Mouse (Mus musculus) embryonic stem cell, embryonic (primary cell): ENCODE data around the gene Phpt1.

Experiments
- CTCF ChIA-PET, 4 experiments: fragments of 300-600 bp in 2 of 4; fragments of 350-600 bp in 2 of 4; sonication (Branson Sonifier 250); formaldehyde crosslinking; loops; one replicate each; lab custom pipeline; 2022; ENCODE audit warnings: inconsistent platforms in 2 of 4; lab: Charles Lee
- POLR2A ChIA-PET, 4 experiments: fragments of 300-600 bp in 2 of 4; fragments of 350-600 bp in 2 of 4; sonication (Branson Sonifier 250); formaldehyde crosslinking; loops; one replicate each; lab custom pipeline; 2022; ENCODE audit warnings: antibody characterized with exemption in 4 of 4, inconsistent platforms in 1 of 4; lab: Charles Lee

Gene Phpt1

GRCm38 (mm10) chr2:25577951-25578795 is 3.1 kb upstream of the Phpt1 start:
- CTCF ChIA-PET, result interaction anchor here in 2 of 4 experiments (0.6 to 1.6 kb wide), 6 partner anchors 14 to 365 kb away, joined by 3 to 7 read pairs (median 4); partner anchors contain the start of gene Edf1 (in 1 of the 2)
- POLR2A ChIA-PET, result interaction anchor here in 3 of 4 experiments (0.8 to 7.3 kb wide), 12 partner anchors 10 to 316 kb away, joined by 3 to 48 read pairs (median 8); partner anchors contain the start of genes Edf1 (in 2 of the 3), Rabl6 (in 1 of the 3) and Tprn (in 1 of the 3)

- ChIA-PET CTCF (interaction anchor here in 3 of 4 experiments (0.6 to 2.1 kb wide), 5 partner anchors 15 to 917 kb away, joined by 3 to 6 read pairs (median 3); partner anchors contain the start of gene Edf1 (in 1 of the 3)), POLR2A (interaction anchor here (0.6 to 7.3 kb wide), 15 partner anchors 10 to 337 kb away, joined by 3 to 48 read pairs (median 5); partner anchors contain the start of genes Edf1 (in 2 of the 4) and Traf2 (in 2 of the 4))
Observed at GRCm38 (mm10) chr2:25576965-25577891, 2.2 kb upstream of the Phpt1 start.

- ChIA-PET POLR2A (interaction anchor here (0.6 to 6.8 kb wide), 25 partner anchors 8 to 693 kb away, joined by 3 to 41 read pairs (median 4); partner anchors contain the start of genes Edf1 (in 2 of the 4), Rabl6 (in 2 of the 4), Traf2 (in 2 of the 4) and Ccdc183 (in 1 of the 4)), CTCF (interaction anchor here in 3 of 4 experiments (0.5 to 2.1 kb wide), 8 partner anchors 16 to 918 kb away, joined by 3 to 6 read pairs (median 3); partner anchors contain the start of gene Tprn (in 1 of the 3))
Observed at GRCm38 (mm10) chr2:25576028-25576850, 1.2 kb upstream of the Phpt1 start.

- ChIA-PET CTCF (interaction anchor here in 3 of 4 experiments (0.5 to 2.1 kb wide), 10 partner anchors 13 to 313 kb away, joined by 3 to 6 read pairs (median 4); partner anchors contain the start of genes Abca2 (in 1 of the 3) and Tprn (in 1 of the 3)), POLR2A (interaction anchor here (0.5 to 6.8 kb wide), 27 partner anchors 8 to 516 kb away, joined by 3 to 41 read pairs (median 5); partner anchors contain the start of genes Edf1 (in 3 of the 4), Rabl6 (in 3 of the 4), Ccdc183 (in 1 of the 4) and Dpp7 (in 1 of the 4))
Observed at GRCm38 (mm10) chr2:25575432-25576027, 506 bp upstream of the Phpt1 start.

GRCm38 (mm10) chr2:25574136-25574535 is 888 bp downstream of the Phpt1 start:
- POLR2A ChIA-PET, result interaction anchor here (0.6 to 6.8 kb wide), 25 partner anchors 7 to 639 kb away, joined by 3 to 41 read pairs (median 5); partner anchors contain the start of genes Edf1 (in 4 of the 4), Ajm1 (in 2 of the 4), Rabl6 (in 2 of the 4) and Traf2 (in 2 of the 4)
- CTCF ChIA-PET, result interaction anchor here (0.6 to 2.5 kb wide), 10 partner anchors 9 to 197 kb away, joined by 3 to 9 read pairs (median 4); partner anchors contain the start of genes Abca2 (in 1 of the 4) and Edf1 (in 1 of the 4)

- CTCF ChIA-PET, result interaction anchor here in 2 of 4 experiments (1.4 to 2.5 kb wide), 4 partner anchors 8 to 196 kb away, joined by 3 to 9 read pairs (median 4); partner anchors contain the start of genes Abca2 (in 1 of the 2), Ajm1 (in 1 of the 2) and Edf1 (in 1 of the 2)
- POLR2A ChIA-PET, result interaction anchor here in 3 of 4 experiments (0.8 to 6.8 kb wide), 11 partner anchors 9 to 26 kb away, joined by 3 to 41 read pairs (median 8); partner anchors contain the start of genes Edf1 (in 3 of the 3), Ajm1 (in 2 of the 3) and Traf2 (in 1 of the 3)
Observed at GRCm38 (mm10) chr2:25573068-25573467, 2.0 kb downstream of the Phpt1 start.

GRCm38 (mm10) chr2:25571221-25571620 is 3.8 kb downstream of the Phpt1 start:
- POLR2A ChIA-PET, result interaction anchor here (0.7 to 6.8 kb wide), 6 partner anchors 8 to 13 kb away, joined by 3 to 41 read pairs (median 4); partner anchors contain the start of genes Edf1 (in 2 of the 4) and Ajm1 (in 1 of the 4)

GRCm38 (mm10) chr2:25569323-25569722 is 5.7 kb downstream of the Phpt1 start:
- CTCF ChIA-PET, result interaction anchor here in 1 of 4 experiments (1.2 to 1.9 kb wide), 2 partner anchors 12 to 21 kb away, joined by 3 to 10 read pairs; partner anchors contain the start of gene Ajm1
- POLR2A ChIA-PET, result interaction anchor here in 3 of 4 experiments (0.5 to 1.4 kb wide), 4 partner anchors 12 to 16 kb away, joined by 3 to 7 read pairs (median 5); partner anchors contain the start of genes Ajm1 (in 1 of the 3) and Edf1 (in 1 of the 3)

More at GRCm38 (mm10) chr2:25571221-25571620, 3.8 kb downstream of the Phpt1 start:
- CTCF ChIA-PET, result interaction anchor here in 3 of 4 experiments (0.7 to 1.6 kb wide), 4 partner anchors 9 to 445 kb away, joined by 3 to 5 read pairs (median 4); partner anchors contain the start of gene Ajm1 (in 2 of the 3)

GRCm38 (mm10) chr2:25568473-25569019 is 6.5 kb downstream of the Phpt1 start:
- CTCF ChIA-PET, result interaction anchor here in 2 of 4 experiments (0.5 to 1.9 kb wide), 4 partner anchors 13 to 807 kb away, joined by 3 to 10 read pairs (median 3); partner anchors contain the start of gene Ajm1 (in 1 of the 2)
- POLR2A ChIA-PET, result interaction anchor here in 3 of 4 experiments (0.8 to 3.9 kb wide), 4 partner anchors 11 to 14 kb away, joined by 4 to 20 read pairs (median 6); partner anchors contain the start of gene Edf1 (in 2 of the 3)

- ChIA-PET POLR2A (interaction anchor here in 2 of 4 experiments (0.7 to 3.9 kb wide), 11 partner anchors 7 to 190 kb away, joined by 3 to 20 read pairs (median 6); partner anchors contain the start of genes Edf1 (in 2 of the 2), Traf2 (in 2 of the 2), Ajm1 (in 1 of the 2) and Phpt1 (in 1 of the 2)), CTCF (interaction anchor here in 3 of 4 experiments (0.5 to 1.9 kb wide), 5 partner anchors 11 to 190 kb away, joined by 3 to 8 read pairs (median 5); partner anchors contain the start of gene Ajm1 (in 2 of the 3))
Observed at GRCm38 (mm10) chr2:25566558-25566957, 8.5 kb downstream of the Phpt1 start.

GRCm38 (mm10) chr2:25565741-25566140 is 9.3 kb downstream of the Phpt1 start:
- POLR2A ChIA-PET, result interaction anchor here (0.6 to 3.9 kb wide), 15 partner anchors 8 to 397 kb away, joined by 3 to 20 read pairs (median 5); partner anchors contain the start of genes Edf1 (in 2 of the 4), Phpt1 (in 2 of the 4), Traf2 (in 2 of the 4) and Ajm1 (in 1 of the 4)
- CTCF ChIA-PET, result interaction anchor here in 2 of 4 experiments (0.9 to 1.9 kb wide), 6 partner anchors 9 to 273 kb away, joined by 3 to 7 read pairs (median 4); partner anchors contain the start of genes Ajm1 (in 2 of the 2), Mamdc4 (in 1 of the 2) and Phpt1 (in 1 of the 2)

- ChIA-PET POLR2A (interaction anchor here in 2 of 4 experiments (0.6 to 2.7 kb wide), 4 partner anchors 9 to 398 kb away, joined by 5 to 12 read pairs (median 6); partner anchors contain the start of genes Mamdc4 (in 1 of the 2), Phpt1 (in 1 of the 2) and Traf2 (in 1 of the 2)), CTCF (interaction anchor here in 1 of 4 experiments (0.6 to 0.9 kb wide), 2 partner anchors 30 to 125 kb away, joined by 3 to 8 read pairs; no protein-coding TSS in a partner anchor)
Observed at GRCm38 (mm10) chr2:25561946-25562345, 13.1 kb downstream of the Phpt1 start.

GRCm38 (mm10) chr2:25560551-25560950 is 14.5 kb downstream of the Phpt1 start:
- POLR2A ChIA-PET, result interaction anchor here in 3 of 4 experiments (1.1 to 2.7 kb wide), 5 partner anchors 13 to 45 kb away, joined by 3 to 12 read pairs (median 4); partner anchors contain the start of genes Traf2 (in 2 of the 3), Mamdc4 (in 1 of the 3) and Phpt1 (in 1 of the 3)
- CTCF ChIA-PET, result interaction anchor here in 1 of 4 experiments (0.9 kb wide), 1 partner anchor 21 kb away, joined by 3 read pairs; the partner anchor contains the start of gene Ajm1
